Mouse (Mus musculus): ENCODE results near the gene Nmrk2. TPM values are rescaled to one million over a fixed set of nuclear protein-coding genes. Genes with fewer than 3 reads are reported as not detected.

Nmrk2 gene
- polyA plus RNA-seq (2014; fragmentation: Nextera tagmentation; extraction: Ambion mirVana) = 0.14 and 0.35 TPM in 2 replicates

DNA sequence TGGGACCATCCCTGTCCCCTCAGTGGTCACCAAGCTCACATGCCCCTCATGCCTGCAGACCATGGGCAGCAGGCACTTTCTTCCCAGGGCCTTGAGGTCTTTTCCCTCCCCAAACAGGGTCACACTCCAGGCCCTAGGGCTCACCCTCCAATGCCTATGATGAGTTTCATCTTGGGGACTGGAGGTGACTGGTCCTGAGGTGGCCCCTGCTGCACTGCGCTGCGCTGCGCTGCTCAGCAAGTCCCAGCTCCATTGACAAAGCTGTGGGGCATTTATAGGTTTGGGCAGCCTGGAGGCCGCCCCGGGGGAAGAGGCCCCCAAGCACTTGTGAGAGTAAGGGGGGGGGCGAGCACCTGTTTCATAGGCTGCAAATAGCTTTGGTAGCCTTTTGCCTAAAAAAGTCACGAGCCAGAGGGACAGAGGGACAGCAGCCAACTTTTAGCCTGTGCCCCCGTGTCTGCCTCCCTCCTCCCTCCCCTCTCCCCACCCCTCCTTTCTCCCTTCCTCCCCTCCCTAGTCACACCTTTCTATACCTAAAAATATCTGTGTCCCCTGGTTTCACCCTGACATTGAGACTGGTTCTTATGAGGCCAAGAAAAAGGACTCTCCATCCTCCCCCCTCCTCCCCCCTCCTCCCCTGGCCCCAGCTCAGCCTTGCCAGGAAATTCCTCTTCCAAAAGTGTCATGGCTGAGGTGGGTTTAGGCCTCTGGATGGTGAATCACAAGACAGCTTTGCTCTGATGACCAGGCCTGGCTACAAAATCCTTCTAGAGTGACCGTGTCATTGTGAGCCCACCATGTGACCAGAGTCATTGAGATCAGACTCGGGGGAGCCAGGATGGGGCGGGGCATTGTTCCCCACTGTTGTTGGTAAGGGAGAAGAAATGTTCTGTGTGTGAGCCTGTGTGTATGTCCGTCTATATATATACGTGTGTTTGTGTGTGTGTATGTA is at the start of gene Nmrk2:
Gene Nmrk2, minus strand, starts transcription at position 245 of the 952 bp plus-strand sequence.
- WGBS = 65% methylated on average over 13 of the region's 13 CpGs
- Histone ChIP-seq H3K27ac (ENCODE audit: low read length) (no peak within 1 kb of the TSS), H3K9ac (replicated peaks; ENCODE audit: low read depth, low read length) (no peak within 1 kb of the TSS)

DNA sequence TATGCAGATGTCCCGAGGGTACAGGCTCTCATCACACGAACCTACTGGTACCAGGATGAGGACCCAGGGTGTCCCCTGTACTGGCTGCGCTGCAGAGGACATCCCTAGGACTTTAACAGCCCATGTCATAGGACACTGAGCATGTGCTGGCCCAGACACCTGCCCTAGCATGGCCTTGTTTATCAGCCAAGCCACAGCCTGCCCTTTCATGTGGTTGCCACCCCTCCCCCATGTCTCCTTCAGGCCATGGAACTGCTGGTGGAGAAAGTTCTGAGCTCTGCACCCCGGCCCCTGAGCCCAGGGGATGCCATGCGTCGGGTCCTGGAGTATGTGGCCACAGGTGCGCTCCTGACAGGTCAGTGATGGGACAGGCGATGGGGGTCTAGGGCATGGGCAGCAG is 47.6 kb upstream of the Nmrk2 start:
- no peak for ATAC-seq (ENCODE audit: insufficient number of reproducible peaks, insufficient read depth, low FRiP score, low read depth)
- no peak overlapping the region for H3K9ac ChIP-seq (replicated peaks; ENCODE audit: low read depth, low read length)
- 81% methylated on average over 8 of the region's 8 CpGs for WGBS
- no peak overlapping the region for H3K4me2 ChIP-seq (replicated peaks; ENCODE audit: low read depth, low read length)
- H3K27me3 ChIP-seq (ENCODE audit: control insufficient read depth, insufficient read depth, low read length) = peaks cover 13% of the 10 kb centered on the region
- no peak overlapping the region for H3K4me3 ChIP-seq (ENCODE audit: low read depth, low read length)
- no peak overlapping the region for H3K27ac ChIP-seq (ENCODE audit: low read length)
- H3K4me1 ChIP-seq (ENCODE audit: control insufficient read depth, insufficient read depth, low read length) = no peaks in the 10 kb centered on the region
- H3K36me3 ChIP-seq (ENCODE audit: control insufficient read depth, insufficient read depth, low read length) = no peaks in the 10 kb centered on the region
- H3K9me3 ChIP-seq (ENCODE audit: control insufficient read depth, low read depth, low read length) = no peaks in the 10 kb centered on the region

More for the DNA sequence above, at the start of gene Nmrk2:
- Histone ChIP-seq H3K9me3 (ENCODE audit: control insufficient read depth, low read depth, low read length) (no peaks in the 10 kb centered on the region), H3K4me1 (ENCODE audit: control insufficient read depth, insufficient read depth, low read length) (no peaks in the 10 kb centered on the region), H3K27me3 (ENCODE audit: control insufficient read depth, insufficient read depth, low read length) (no peaks in the 10 kb centered on the region), H3K4me3 (ENCODE audit: low read depth, low read length) (no peak within 1 kb of the TSS), H3K4me2 (replicated peaks; ENCODE audit: low read depth, low read length) (no peak within 1 kb of the TSS), H3K36me3 (ENCODE audit: control insufficient read depth, insufficient read depth, low read length) (no peaks in the 10 kb centered on the region)
- no peak for ATAC-seq (ENCODE audit: insufficient number of reproducible peaks, insufficient read depth, low FRiP score, low read depth)

DNA sequence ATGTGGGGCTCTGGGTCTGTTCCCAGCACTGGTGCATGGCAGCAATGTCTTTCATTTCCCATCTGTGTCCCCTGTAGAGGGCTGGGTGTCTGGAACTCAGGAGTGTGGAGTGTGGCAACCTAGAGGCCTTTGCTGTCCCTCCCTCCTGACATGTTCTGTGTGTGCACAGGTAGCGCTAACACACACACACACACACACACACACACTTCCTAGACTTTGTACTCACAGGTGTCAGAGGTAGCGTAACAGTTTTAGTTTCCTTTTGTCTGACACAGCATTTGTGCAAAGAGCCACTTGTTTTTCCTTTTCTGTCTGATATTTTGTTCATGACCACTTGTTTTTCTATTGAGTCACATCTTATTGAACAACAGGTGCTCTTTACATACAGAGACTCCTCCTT is 46.0 kb upstream of the Nmrk2 start:
- no peaks in the 10 kb centered on the region for H3K4me1 ChIP-seq (ENCODE audit: control insufficient read depth, insufficient read depth, low read length)
- H3K27ac ChIP-seq (ENCODE audit: low read length) = no peak overlapping the region
- H3K9me3 ChIP-seq (ENCODE audit: control insufficient read depth, low read depth, low read length) = no peaks in the 10 kb centered on the region
- no peak overlapping the region for H3K9ac ChIP-seq (replicated peaks; ENCODE audit: low read depth, low read length)
- peaks cover 9% of the 10 kb centered on the region for H3K27me3 ChIP-seq (ENCODE audit: control insufficient read depth, insufficient read depth, low read length)
- WGBS = 92% methylated on average over 2 of the region's 2 CpGs
- no peaks in the 10 kb centered on the region for H3K36me3 ChIP-seq (ENCODE audit: control insufficient read depth, insufficient read depth, low read length)
- no peak overlapping the region for H3K4me3 ChIP-seq (ENCODE audit: low read depth, low read length)
- ATAC-seq (ENCODE audit: insufficient number of reproducible peaks, insufficient read depth, low FRiP score, low read depth) = no peak
- no peak overlapping the region for H3K4me2 ChIP-seq (replicated peaks; ENCODE audit: low read depth, low read length)

DNA sequence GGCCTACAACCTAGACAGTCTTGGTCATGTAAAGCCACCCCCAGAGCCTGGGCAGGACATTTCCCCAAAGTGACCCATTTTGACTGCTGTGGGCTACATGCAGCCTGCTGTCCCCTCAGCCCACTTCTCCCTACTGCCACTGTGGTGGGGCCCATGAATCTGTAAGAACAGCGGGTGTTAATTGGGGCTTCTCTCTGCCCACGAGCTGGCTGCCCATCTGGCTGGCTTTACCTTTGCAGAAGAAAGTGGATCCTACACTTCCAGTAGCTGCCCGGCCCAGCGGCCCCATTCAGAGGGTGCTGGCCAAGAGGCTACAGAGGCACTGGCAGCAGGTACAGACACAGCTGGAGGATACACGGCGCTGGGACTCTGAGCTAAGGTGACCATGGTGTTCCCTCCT is 43.3 kb upstream of the Nmrk2 start:
- Histone ChIP-seq H3K27ac (ENCODE audit: low read length) (no peak overlapping the region), H3K36me3 (ENCODE audit: control insufficient read depth, insufficient read depth, low read length) (no peaks in the 10 kb centered on the region), H3K4me2 (replicated peaks; ENCODE audit: low read depth, low read length) (no peak overlapping the region), H3K9ac (replicated peaks; ENCODE audit: low read depth, low read length) (no peak overlapping the region), H3K4me3 (ENCODE audit: low read depth, low read length) (no peak overlapping the region), H3K27me3 (ENCODE audit: control insufficient read depth, insufficient read depth, low read length) (0 out of 2 replicates have a peak, but pooled peaks cover 2% of the 10 kb centered on the region), H3K9me3 (ENCODE audit: control insufficient read depth, low read depth, low read length) (no peaks in the 10 kb centered on the region), H3K4me1 (ENCODE audit: control insufficient read depth, insufficient read depth, low read length) (no peaks in the 10 kb centered on the region)
- 91% methylated on average over 6 of the region's 6 CpGs for WGBS
- no peak for ATAC-seq (ENCODE audit: insufficient number of reproducible peaks, insufficient read depth, low FRiP score, low read depth)

DNA sequence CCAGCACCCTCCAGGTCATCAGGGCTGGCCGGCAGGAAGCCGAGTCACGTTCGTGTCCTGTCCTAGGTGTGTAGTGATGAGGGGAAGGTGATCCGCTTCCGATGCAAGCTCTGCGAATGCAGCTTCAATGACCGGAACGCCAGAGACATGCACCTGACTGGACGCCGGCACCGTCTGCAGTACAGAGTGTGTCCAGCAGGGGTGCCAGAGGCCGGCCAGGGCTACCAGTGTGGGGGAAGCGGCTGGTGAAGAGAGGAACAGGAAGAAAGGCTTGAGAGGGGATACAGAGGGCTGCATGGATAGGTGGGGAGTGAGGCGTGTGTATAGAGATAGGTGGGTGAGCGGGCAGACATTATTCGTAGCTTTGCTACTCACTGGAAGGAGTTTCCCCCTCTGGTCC is 42.7 kb upstream of the Nmrk2 start:
- peak; percentile 59; the same call in 1 of the 2 replicates for ATAC-seq (ENCODE audit: insufficient number of reproducible peaks, insufficient read depth, low FRiP score, low read depth)
- H3K4me2 ChIP-seq (replicated peaks; ENCODE audit: low read depth, low read length) = no peak overlapping the region

DNA sequence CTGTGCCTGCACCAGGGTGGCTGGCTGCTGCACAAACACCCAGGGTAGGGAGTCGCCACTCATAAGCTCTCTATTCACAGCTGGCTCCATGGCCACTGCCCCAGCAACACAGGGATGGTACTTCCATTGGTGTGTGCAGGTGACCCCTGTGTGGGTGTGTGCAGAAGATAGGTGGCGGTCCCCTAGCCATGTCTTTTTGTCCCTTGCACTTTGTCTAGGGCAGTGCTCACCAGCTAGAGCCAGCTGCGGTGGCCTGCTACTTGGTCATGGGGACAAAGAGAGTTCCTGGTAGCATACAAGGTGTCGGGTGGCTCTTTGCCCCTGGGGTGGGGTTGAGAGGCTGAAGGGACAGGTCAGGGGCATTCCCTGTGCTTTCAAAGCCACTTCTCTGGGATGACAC is 42.3 kb upstream of the Nmrk2 start:
- no peak overlapping the region for H3K9ac ChIP-seq (replicated peaks; ENCODE audit: low read depth, low read length)
- H3K9me3 ChIP-seq (ENCODE audit: control insufficient read depth, low read depth, low read length) = no peaks in the 10 kb centered on the region
- peaks cover 9% of the 10 kb centered on the region; the same call in 1 of the 2 replicates for H3K27me3 ChIP-seq (ENCODE audit: control insufficient read depth, insufficient read depth, low read length)
- H3K36me3 ChIP-seq (ENCODE audit: control insufficient read depth, insufficient read depth, low read length) = no peaks in the 10 kb centered on the region
- 0 out of 2 replicates have a peak, but pooled peaks have one; percentile 17 for ATAC-seq (ENCODE audit: insufficient number of reproducible peaks, insufficient read depth, low FRiP score, low read depth)
- no peak overlapping the region for H3K4me2 ChIP-seq (replicated peaks; ENCODE audit: low read depth, low read length)
- no peaks in the 10 kb centered on the region for H3K4me1 ChIP-seq (ENCODE audit: control insufficient read depth, insufficient read depth, low read length)
- H3K27ac ChIP-seq (ENCODE audit: low read length) = no peak overlapping the region
- WGBS = 80% methylated on average over 4 of the region's 4 CpGs
- no peak overlapping the region for H3K4me3 ChIP-seq (ENCODE audit: low read depth, low read length)

More for the DNA sequence above, 42.7 kb upstream of the Nmrk2 start:
- no peak overlapping the region for H3K27ac ChIP-seq (ENCODE audit: low read length)
- H3K4me3 ChIP-seq (ENCODE audit: low read depth, low read length) = no peak overlapping the region
- no peak overlapping the region for H3K9ac ChIP-seq (replicated peaks; ENCODE audit: low read depth, low read length)
- 13% methylated on average over 17 of the region's 17 CpGs for WGBS
- no peaks in the 10 kb centered on the region for H3K9me3 ChIP-seq (ENCODE audit: control insufficient read depth, low read depth, low read length)
- H3K36me3 ChIP-seq (ENCODE audit: control insufficient read depth, insufficient read depth, low read length) = no peaks in the 10 kb centered on the region
- no peaks in the 10 kb centered on the region for H3K4me1 ChIP-seq (ENCODE audit: control insufficient read depth, insufficient read depth, low read length)
- peaks cover 6% of the 10 kb centered on the region; the same call in 1 of the 2 replicates for H3K27me3 ChIP-seq (ENCODE audit: control insufficient read depth, insufficient read depth, low read length)

DNA sequence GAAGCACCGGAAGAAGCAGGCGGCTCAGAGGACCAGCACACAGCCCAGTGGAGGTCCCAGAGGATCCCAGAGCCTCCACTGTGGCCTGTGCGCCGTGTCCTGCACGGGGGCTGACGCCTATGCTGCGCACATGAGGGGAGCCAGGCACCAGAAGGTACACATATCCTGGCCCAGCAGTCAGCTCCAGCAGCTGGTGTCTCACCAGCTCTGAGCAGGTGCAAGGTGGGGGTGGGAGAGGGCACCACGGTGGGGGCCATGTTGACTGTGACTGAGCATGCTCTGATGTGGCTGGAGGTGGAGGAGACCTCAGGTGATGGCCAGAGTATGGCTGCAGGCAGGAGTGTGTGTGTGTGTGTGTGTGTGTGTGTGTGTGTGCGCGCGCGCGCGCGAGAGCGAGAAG is 40.2 kb upstream of the Nmrk2 start:
- H3K9me3 ChIP-seq (ENCODE audit: control insufficient read depth, low read depth, low read length) = no peaks in the 10 kb centered on the region
- H3K27me3 ChIP-seq (ENCODE audit: control insufficient read depth, insufficient read depth, low read length) = peaks cover 9% of the 10 kb centered on the region; the same call in 1 of the 2 replicates
- no peak for ATAC-seq (ENCODE audit: insufficient number of reproducible peaks, insufficient read depth, low FRiP score, low read depth)
- no peaks in the 10 kb centered on the region for H3K4me1 ChIP-seq (ENCODE audit: control insufficient read depth, insufficient read depth, low read length)
- H3K27ac ChIP-seq (ENCODE audit: low read length) = no peak overlapping the region
- H3K4me2 ChIP-seq (replicated peaks; ENCODE audit: low read depth, low read length) = no peak overlapping the region
- no peak overlapping the region for H3K4me3 ChIP-seq (ENCODE audit: low read depth, low read length)
- H3K36me3 ChIP-seq (ENCODE audit: control insufficient read depth, insufficient read depth, low read length) = no peaks in the 10 kb centered on the region
- 89% methylated on average over 16 of the region's 16 CpGs for WGBS
- H3K9ac ChIP-seq (replicated peaks; ENCODE audit: low read depth, low read length) = no peak overlapping the region

DNA sequence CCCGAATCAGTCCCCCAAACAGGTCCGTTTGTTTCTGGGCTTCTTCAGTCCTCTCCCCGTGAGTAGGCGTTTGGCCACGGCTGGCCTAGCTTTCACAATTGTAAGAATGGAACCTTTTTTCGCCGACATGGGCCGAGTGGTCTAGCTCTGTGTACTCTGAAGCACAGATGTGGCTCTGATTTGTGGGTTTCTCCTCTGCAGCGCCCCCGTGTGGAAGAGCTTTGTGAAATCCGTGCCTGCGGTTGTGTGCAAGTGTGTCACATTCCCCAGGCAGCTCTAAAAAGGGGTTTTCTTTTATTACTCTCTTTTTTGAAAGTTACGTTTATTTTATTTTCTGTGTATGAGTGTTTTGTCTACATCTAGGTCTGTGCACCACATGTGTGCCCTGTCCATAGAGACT is 39.0 kb upstream of the Nmrk2 start:
- ATAC-seq (ENCODE audit: insufficient number of reproducible peaks, insufficient read depth, low FRiP score, low read depth) = no peak
- Histone ChIP-seq H3K27ac (ENCODE audit: low read length) (no peak overlapping the region), H3K36me3 (ENCODE audit: control insufficient read depth, insufficient read depth, low read length) (no peaks in the 10 kb centered on the region), H3K27me3 (ENCODE audit: control insufficient read depth, insufficient read depth, low read length) (peaks cover 9% of the 10 kb centered on the region; the same call in 1 of the 2 replicates), H3K4me3 (ENCODE audit: low read depth, low read length) (no peak overlapping the region), H3K4me2 (replicated peaks; ENCODE audit: low read depth, low read length) (no peak overlapping the region), H3K4me1 (ENCODE audit: control insufficient read depth, insufficient read depth, low read length) (no peaks in the 10 kb centered on the region), H3K9me3 (ENCODE audit: control insufficient read depth, low read depth, low read length) (no peaks in the 10 kb centered on the region), H3K9ac (replicated peaks; ENCODE audit: low read depth, low read length) (no peak overlapping the region)
- WGBS = 27% methylated on average over 13 of the region's 13 CpGs

All from stomach, embryonic 14.5 days (tissue).